Mouse (Mus musculus): ENCODE results near the gene Cdk9. TPM values are rescaled to one million over a fixed set of nuclear protein-coding genes. Genes with fewer than 3 reads are reported as not detected.

Cdk9 gene
- total and polyA plus RNA-seq, 3 experiments: 30.9 to 125 TPM; not detected in 1

GRCm38 (mm10) chr2:32683701-32684100 lies 29.2 kb downstream of the Cdk9 start:
- Histone ChIP-seq H3K9me3 (replicated peaks; ENCODE audit: insufficient read depth, low read length) (no peaks in the 10 kb centered on the region), H3K4me1 (ENCODE audit: control insufficient read depth in 1 of 2, insufficient read depth in 2 of 2, low read length in 2 of 2) (no peaks in the 10 kb centered on the region), H3K27ac (ENCODE audit: control insufficient read depth, low read depth, low read length) (no peak overlapping the region), H3K4me3 (ENCODE audit: control insufficient read depth in 1 of 2, insufficient read depth in 1 of 2, low read depth in 2 of 2, low read length in 2 of 2) (no peak overlapping the region), H3K36me3 (ENCODE audit: control insufficient read depth in 1 of 2, insufficient read depth in 2 of 2, low read length in 2 of 2) (peaks cover 0 to 5% of the 10 kb centered on the region in 2 experiments; a peak in 2 of 4 replicates), H3K27me3 (ENCODE audit: control insufficient read depth in 1 of 2, insufficient read depth in 2 of 2, low read length in 2 of 2) (no peaks in the 10 kb centered on the region), H3K79me2 (ENCODE audit: control insufficient read depth, insufficient read depth, low read length, poor library complexity) (no peaks in the 10 kb centered on the region), H3K9ac (ENCODE audit: control insufficient read depth, low read depth, low read length, poor library complexity, severe bottlenecking) (no peak overlapping the region)
- no peak for DNase-seq (ENCODE audit: low read depth, low spot score)
- TF ChIP-seq MAX (IDR thresholded peaks at IDR 0.05; ENCODE audit: low read length) (no peak), RAD21 (IDR thresholded peaks at IDR 0.05; ENCODE audit: low read depth, low read length) (no peak), MEF2A (IDR thresholded peaks at IDR 0.05; ENCODE audit: extremely low read depth, insufficient replicate concordance, low read depth, low read length, poor library complexity, severe bottlenecking) (no peak), ZC3H11A (IDR thresholded peaks at IDR 0.05; ENCODE audit: low read depth, low read length) (no peak), BHLHE40 (IDR thresholded peaks at IDR 0.05; ENCODE audit: borderline replicate concordance, low read depth, low read length) (no peak), POLR2AphosphoS2 (IDR thresholded peaks at IDR 0.05; ENCODE audit: low read length) (no peak), E2F4 (IDR thresholded peaks at IDR 0.05; ENCODE audit: borderline replicate concordance, low read depth, low read length) (no peak), GABPA (IDR thresholded peaks at IDR 0.05; ENCODE audit: low read depth, low read length) (no peak)

- no peaks in the 10 kb centered on the region for H3K4me1 ChIP-seq (ENCODE audit: control insufficient read depth in 1 of 2, insufficient read depth in 2 of 2, low read length in 2 of 2)
- TF ChIP-seq UBTF (IDR thresholded peaks at IDR 0.05; ENCODE audit: borderline replicate concordance, insufficient read depth, low read depth, low read length) (no peak), POLR2A (IDR thresholded peaks at IDR 0.05; ENCODE audit: control insufficient read depth in 1 of 2, insufficient read depth in 1 of 2, low read depth in 1 of 2, low read length in 2 of 2, poor library complexity in 1 of 2) (no peak), GATA1 (IDR thresholded peaks at IDR 0.05; ENCODE audit: low read depth, low read length) (no peak), HCFC1 (IDR thresholded peaks at IDR 0.05; ENCODE audit: low read depth, low read length) (no peak), MYB (IDR thresholded peaks at IDR 0.05; ENCODE audit: low read depth, low read length) (no peak), SIN3A (IDR thresholded peaks at IDR 0.05; ENCODE audit: low read length) (no peak), CTCF (IDR thresholded peaks at IDR 0.05 in 2 of 3, conservative IDR thresholded peaks at IDR 0.05 in 1 of 3; ENCODE audit: control insufficient read depth in 1 of 3, insufficient read depth in 1 of 3, low read depth in 2 of 3, low read length in 3 of 3, poor library complexity in 1 of 3, severe bottlenecking in 1 of 3) (no peak), POLR2AphosphoS2 (IDR thresholded peaks at IDR 0.05; ENCODE audit: low read length) (no peak), KAT2A (conservative IDR thresholded peaks at IDR 0.05; ENCODE audit: low read depth, low read length) (no peak), MAZ (IDR thresholded peaks at IDR 0.05; ENCODE audit: low read depth, low read length) (no peak), USF1 (IDR thresholded peaks at IDR 0.05; ENCODE audit: low read depth, low read length) (no peak), TBP (IDR thresholded peaks at IDR 0.05; ENCODE audit: low read depth, low read length) (no peak), NRF1 (IDR thresholded peaks at IDR 0.05; ENCODE audit: insufficient read depth, low read depth, low read length, poor library complexity, severe bottlenecking) (no peak), GABPA (IDR thresholded peaks at IDR 0.05; ENCODE audit: low read depth, low read length) (no peak), RAD21 (IDR thresholded peaks at IDR 0.05; ENCODE audit: low read depth, low read length) (no peak), TCF12 (IDR thresholded peaks at IDR 0.05; ENCODE audit: low read depth, low read length) (no peak), CHD2 (IDR thresholded peaks at IDR 0.05; ENCODE audit: low read length) (no peak), CHD1 (IDR thresholded peaks at IDR 0.05; ENCODE audit: low read depth, low read length) (no peak)
- DNase-seq (ENCODE audit: low read depth, low spot score): no peak
- no peak overlapping the region for H3K9ac ChIP-seq (ENCODE audit: control insufficient read depth, low read depth, low read length, poor library complexity, severe bottlenecking)
- H3K27ac ChIP-seq (ENCODE audit: control insufficient read depth, low read depth, low read length): no peak overlapping the region
- H3K4me3 ChIP-seq (ENCODE audit: control insufficient read depth in 1 of 2, insufficient read depth in 1 of 2, low read depth in 2 of 2, low read length in 2 of 2): no peak overlapping the region
- H3K27me3 ChIP-seq (ENCODE audit: control insufficient read depth in 1 of 2, insufficient read depth in 2 of 2, low read length in 2 of 2): no peaks in the 10 kb centered on the region
- H3K9me3 ChIP-seq (replicated peaks; ENCODE audit: insufficient read depth, low read length): no peaks in the 10 kb centered on the region
- H3K36me3 ChIP-seq (ENCODE audit: control insufficient read depth in 1 of 2, insufficient read depth in 2 of 2, low read length in 2 of 2): peaks cover 0 to 5% of the 10 kb centered on the region in 2 experiments; a peak in 2 of 4 replicates
- H3K79me2 ChIP-seq (ENCODE audit: control insufficient read depth, insufficient read depth, low read length, poor library complexity): no peaks in the 10 kb centered on the region
Observed at GRCm38 (mm10) chr2:32682721-32683417, 30.0 kb downstream of the Cdk9 start.
